Mouse (Mus musculus) limb, embryonic 11.5 days (tissue): ENCODE measurements around the gene Pcnx. TPM values are rescaled to one million over a fixed set of nuclear protein-coding genes. Genes with fewer than 3 reads are reported as not detected.

Experiments
- ATAC-seq: fragments of 200-750 bp; cut with Nextera tagmentation; 2 replicates; pipeline ENCODE4 v1.8.0; 2017; ENCODE audit warnings: low read depth; ENCODE audit not compliant: insufficient number of reproducible peaks, low FRiP score, low TSS enrichment
- DNase-seq: peaks from one replicate; pipeline ENCODE4 v3.0.0-alpha.2; 2015; ENCODE audit warnings: low spot score
- H3K27ac ChIP-seq: fragments of 300-500 bp; sonication (generic); replicated peaks from 2 replicates; pipeline ENCODE4 v1.5.1; 2014; ENCODE audit warnings: low read depth, mild to moderate bottlenecking, low read length
- H3K27me3 ChIP-seq: fragments of 300-500 bp; sonication (generic); 2 replicates; pipeline ENCODE4 v1.6.1; 2014; ENCODE audit warnings: mild to moderate bottlenecking, low read length, mixed read lengths; ENCODE audit not compliant: control insufficient read depth, insufficient read depth
- H3K36me3 ChIP-seq: fragments of 300-500 bp; sonication (generic); 2 replicates; pipeline ENCODE4 v1.6.1; 2014; ENCODE audit warnings: mild to moderate bottlenecking, low read length, moderate library complexity, mixed read lengths; ENCODE audit not compliant: control insufficient read depth, insufficient read depth
- H3K4me1 ChIP-seq: fragments of 300-500 bp; sonication (generic); 2 replicates; pipeline ENCODE4 v1.6.1; 2014; ENCODE audit warnings: low read length, mixed read lengths; ENCODE audit not compliant: control insufficient read depth, insufficient read depth
- H3K4me2 ChIP-seq: fragments of 300-500 bp; sonication (generic); 2 replicates; pipeline ENCODE4 v1.6.1; 2014; ENCODE audit warnings: low read depth, mild to moderate bottlenecking, moderate library complexity; ENCODE audit not compliant: severe bottlenecking
- H3K4me3 ChIP-seq: fragments of 300-500 bp; sonication (generic); 2 replicates; pipeline ENCODE4 v1.5.1; 2014; ENCODE audit warnings: low read depth, low read length
- H3K9ac ChIP-seq: fragments of 300-500 bp; sonication (generic); 2 replicates; pipeline ENCODE4 v1.6.1; 2014; ENCODE audit warnings: mild to moderate bottlenecking, low read length
- H3K9me3 ChIP-seq: fragments of 300-500 bp; sonication (generic); 2 replicates; pipeline ENCODE4 v1.6.1; 2016; ENCODE audit warnings: low read length; ENCODE audit not compliant: control insufficient read depth
- WGBS: fragments of 180-500 bp; shearing (Covaris S2); extraction: QIAGEN DNeasy Blood & Tissue Kit; methylation state at CpG from one replicate; pipeline ENCODE4 v1.1.7; 2014; 5-methylcytosine and 5-hydroxymethylcytosine counted together
- polyA plus RNA-seq: library from polyadenylated mRNA; unstranded; fragments of >200 nt; fragmentation: Nextera tagmentation; extraction: Ambion mirVana; gene quantifications from 2 replicates; pipeline ENCODE4 v1.2.1, GENCODE M21; 2014

Pcnx gene
- polyA plus RNA-seq, 1 experiment from 2014 or later, result 12.8 TPM

- Histone ChIP-seq H3K4me1 (peaks cover 12% of the 10 kb centered on the region), H3K36me3 (no peaks in the 10 kb centered on the region), H3K4me3 (peak overlapping the region; percentile 97), H3K27ac (peak overlapping the region; percentile 87), H3K27me3 (no peaks in the 10 kb centered on the region), H3K9ac (peak overlapping the region; percentile 92), H3K4me2 (peak overlapping the region; percentile 40), H3K9me3 (no peaks in the 10 kb centered on the region)
- WGBS, result under 1% methylated on average over 103 of the region's 107 CpGs
- ATAC-seq, result peak; percentile 82
- DNase-seq, result peak; percentile 76
Measured at GRCm38 (mm10) chr12:81860308-81861181, 722 bp downstream of the Pcnx start.

- Histone ChIP-seq H3K9me3 (no peaks in the 10 kb centered on the region), H3K4me2 (peak overlapping the region; percentile 40), H3K9ac (peak overlapping the region; percentile 92), H3K4me1 (peaks cover 12% of the 10 kb centered on the region), H3K27ac (no peak overlapping the region), H3K27me3 (no peaks in the 10 kb centered on the region), H3K36me3 (no peaks in the 10 kb centered on the region), H3K4me3 (peak overlapping the region; percentile 97)
- ATAC-seq (no peak), DNase-seq (no peak)
- WGBS, result 23% methylated on average over 18 of the region's 18 CpGs
Measured at GRCm38 (mm10) chr12:81861199-81862085, 1.6 kb downstream of the Pcnx start.

- Histone ChIP-seq H3K4me3 (no peak overlapping the region), H3K4me1 (peaks cover 12% of the 10 kb centered on the region), H3K27me3 (no peaks in the 10 kb centered on the region), H3K9ac (no peak overlapping the region), H3K9me3 (no peaks in the 10 kb centered on the region), H3K27ac (no peak overlapping the region), H3K36me3 (no peaks in the 10 kb centered on the region), H3K4me2 (peak overlapping the region; percentile 40)
- DNase-seq (no peak), ATAC-seq (no peak)
- WGBS, result 41% methylated on average over 8 of the region's 8 CpGs
Measured at GRCm38 (mm10) chr12:81862351-81862802, 2.6 kb downstream of the Pcnx start.

- 96% methylated on average over 4 of the region's 4 CpGs for WGBS
- no peak overlapping the region for H3K27ac ChIP-seq
- H3K9ac ChIP-seq, result no peak overlapping the region
- ATAC-seq (no peak), DNase-seq (no peak)
- no peaks in the 10 kb centered on the region for H3K9me3 ChIP-seq
- peaks cover 12% of the 10 kb centered on the region for H3K4me1 ChIP-seq
- no peaks in the 10 kb centered on the region for H3K36me3 ChIP-seq
- H3K4me3 ChIP-seq, result no peak overlapping the region
- H3K27me3 ChIP-seq, result no peaks in the 10 kb centered on the region
- H3K4me2 ChIP-seq, result no peak overlapping the region
Measured at GRCm38 (mm10) chr12:81863949-81864348, 4.1 kb downstream of the Pcnx start.

- Histone ChIP-seq H3K9me3 (no peaks in the 10 kb centered on the region), H3K36me3 (no peaks in the 10 kb centered on the region), H3K27ac (no peak overlapping the region), H3K27me3 (no peaks in the 10 kb centered on the region), H3K4me1 (peaks cover 12% of the 10 kb centered on the region), H3K4me3 (no peak overlapping the region), H3K9ac (no peak overlapping the region), H3K4me2 (no peak overlapping the region)
- 91% methylated on average over 6 of the region's 6 CpGs for WGBS
- DNase-seq (no peak), ATAC-seq (no peak)
Measured at GRCm38 (mm10) chr12:81865183-81865582, 5.4 kb downstream of the Pcnx start.

GRCm38 (mm10) chr12:81867316-81867715, 7.5 kb downstream of the Pcnx start:
- WGBS, result 94% methylated on average over 4 of the region's 4 CpGs

GRCm38 (mm10) chr12:81869205-81869940, 9.6 kb downstream of the Pcnx start:
- H3K36me3 ChIP-seq, result no peaks in the 10 kb centered on the region
- H3K4me3 ChIP-seq, result no peak overlapping the region
- H3K4me1 ChIP-seq, result no peaks in the 10 kb centered on the region; the same call in 1 of the 2 replicates
- no peak overlapping the region for H3K9ac ChIP-seq
- no peaks in the 10 kb centered on the region for H3K9me3 ChIP-seq
- no peak for ATAC-seq
- WGBS, result 80% methylated on average over 3 of the region's 3 CpGs
- no peak overlapping the region for H3K4me2 ChIP-seq
- H3K27ac ChIP-seq, result no peak overlapping the region
- no peaks in the 10 kb centered on the region for H3K27me3 ChIP-seq
- no peak for DNase-seq

More at GRCm38 (mm10) chr12:81867316-81867715, 7.5 kb downstream of the Pcnx start:
- Histone ChIP-seq H3K4me1 (peaks cover 5% of the 10 kb centered on the region), H3K27me3 (no peaks in the 10 kb centered on the region), H3K9ac (no peak overlapping the region), H3K9me3 (no peaks in the 10 kb centered on the region), H3K4me2 (no peak overlapping the region), H3K4me3 (no peak overlapping the region), H3K27ac (no peak overlapping the region), H3K36me3 (no peaks in the 10 kb centered on the region)
- ATAC-seq, result no peak
- DNase-seq, result no peak

GRCm38 (mm10) chr12:81873345-81873744, 13.5 kb downstream of the Pcnx start:
- Histone ChIP-seq H3K9me3 (no peaks in the 10 kb centered on the region), H3K27ac (no peak overlapping the region), H3K4me1 (no peaks in the 10 kb centered on the region; the same call in 1 of the 2 replicates), H3K4me2 (no peak overlapping the region), H3K4me3 (no peak overlapping the region), H3K27me3 (no peaks in the 10 kb centered on the region), H3K9ac (no peak overlapping the region), H3K36me3 (no peaks in the 10 kb centered on the region)
- no peak for ATAC-seq
- DNase-seq, result no peak
- WGBS, result 72% methylated on average over 4 of the region's 4 CpGs
